Mouse (Mus musculus) regulatory T cell (primary cell): ENCODE measurements around the gene Otud7b.

Experiments used
- in situ Hi-C: fragments of 300-600 bp; cut with MboI, MseI; formaldehyde crosslinking; loops from one replicate; pipeline ENCODE4 v1.15.1; 2025; ENCODE audit warnings: high pct_unique_total_duplicates

The Otud7b gene

DNA sequence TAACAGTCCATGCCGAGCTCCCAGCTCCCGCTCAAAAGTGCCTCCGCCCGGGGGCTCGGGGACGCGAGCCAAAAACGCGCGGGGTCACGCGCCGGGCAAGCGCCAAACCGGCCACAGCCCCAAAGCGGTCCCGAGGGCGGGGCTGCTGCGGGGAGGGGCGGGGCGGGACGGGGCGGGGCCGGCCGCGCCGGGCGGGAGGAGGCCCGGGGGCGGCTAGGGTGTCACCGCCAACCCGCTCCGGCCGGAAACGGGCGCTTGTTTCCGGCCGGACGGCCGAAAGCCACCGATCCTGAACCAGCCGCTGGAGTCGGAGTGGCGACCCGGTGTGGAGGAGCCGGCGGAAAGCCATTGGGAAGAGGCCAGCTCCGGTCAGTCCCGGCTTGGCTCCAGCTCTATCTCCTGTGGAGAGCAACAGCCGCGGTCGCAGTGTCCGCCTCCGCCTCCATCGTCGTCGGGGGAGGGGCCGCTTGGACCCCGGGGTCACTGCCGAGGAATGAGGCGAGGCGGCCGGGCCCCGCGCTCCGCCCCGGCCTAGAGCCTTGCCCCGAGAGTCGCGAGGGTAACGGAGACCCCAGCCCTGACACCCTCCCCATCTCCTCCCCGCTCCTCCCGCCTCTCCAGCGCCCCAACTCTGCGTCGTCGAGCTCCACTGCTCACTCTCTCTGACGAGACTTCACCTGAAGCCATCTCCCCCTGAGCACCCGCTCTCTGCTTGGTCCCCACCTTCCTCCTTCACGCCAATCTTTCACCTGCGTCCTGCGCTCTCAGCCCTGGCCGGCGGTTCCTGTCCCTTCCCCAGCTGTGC lies at the start of gene Otud7b:
TSS of gene Otud7b (plus strand) at position 267 of the 805 bp plus-strand sequence.
- in situ Hi-C loops = no loop called here

DNA sequence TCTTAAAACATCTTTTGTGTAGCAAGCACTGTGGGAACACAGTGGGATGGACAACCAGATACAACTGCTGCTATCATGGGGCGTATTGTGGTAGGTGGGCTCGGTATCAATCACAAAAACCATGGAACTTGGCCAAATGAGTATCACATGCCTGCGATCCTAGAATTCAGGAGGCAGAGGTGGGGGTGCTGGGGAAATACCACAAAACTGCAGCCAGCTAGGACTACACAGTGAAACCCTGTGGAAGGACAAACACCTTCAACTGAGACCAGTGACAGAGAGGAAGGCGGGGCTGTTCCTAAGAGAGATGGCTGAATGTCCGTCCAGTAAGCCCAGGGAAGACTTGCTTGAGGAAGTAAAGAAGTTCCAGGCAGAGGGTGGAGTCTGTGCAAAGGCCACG lies 49.0 kb upstream of the Otud7b start:
- in situ Hi-C loops = no loop called here

GRCm38 (mm10) chr3:96056031-96056430 lies 48.3 kb upstream of the Otud7b start:
- in situ Hi-C loops = no loop called here

DNA sequence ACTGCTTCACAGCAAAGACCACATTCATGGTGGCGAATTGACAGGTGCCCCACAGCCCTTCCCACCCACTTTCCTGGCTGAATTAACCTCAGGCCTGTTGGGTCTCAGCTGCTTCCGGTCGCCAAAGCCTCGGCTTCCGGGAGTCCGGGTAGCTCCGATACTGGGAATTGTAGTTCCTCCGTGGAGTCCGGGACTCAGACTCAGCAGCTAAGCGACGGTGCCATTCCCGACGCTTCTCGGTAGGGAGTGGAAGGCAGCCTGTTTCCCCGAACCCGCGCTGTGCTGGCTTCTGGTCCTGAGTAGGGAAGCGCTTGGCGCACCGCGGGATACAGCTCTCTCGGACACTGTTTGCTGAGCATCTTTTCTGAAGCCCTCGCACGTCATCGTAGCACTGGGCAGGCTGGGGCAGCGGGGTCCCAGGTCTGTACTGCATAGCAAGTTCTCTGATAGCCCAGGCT lies 46.6 kb upstream of the Otud7b start:
- in situ Hi-C loops = no loop called here

DNA sequence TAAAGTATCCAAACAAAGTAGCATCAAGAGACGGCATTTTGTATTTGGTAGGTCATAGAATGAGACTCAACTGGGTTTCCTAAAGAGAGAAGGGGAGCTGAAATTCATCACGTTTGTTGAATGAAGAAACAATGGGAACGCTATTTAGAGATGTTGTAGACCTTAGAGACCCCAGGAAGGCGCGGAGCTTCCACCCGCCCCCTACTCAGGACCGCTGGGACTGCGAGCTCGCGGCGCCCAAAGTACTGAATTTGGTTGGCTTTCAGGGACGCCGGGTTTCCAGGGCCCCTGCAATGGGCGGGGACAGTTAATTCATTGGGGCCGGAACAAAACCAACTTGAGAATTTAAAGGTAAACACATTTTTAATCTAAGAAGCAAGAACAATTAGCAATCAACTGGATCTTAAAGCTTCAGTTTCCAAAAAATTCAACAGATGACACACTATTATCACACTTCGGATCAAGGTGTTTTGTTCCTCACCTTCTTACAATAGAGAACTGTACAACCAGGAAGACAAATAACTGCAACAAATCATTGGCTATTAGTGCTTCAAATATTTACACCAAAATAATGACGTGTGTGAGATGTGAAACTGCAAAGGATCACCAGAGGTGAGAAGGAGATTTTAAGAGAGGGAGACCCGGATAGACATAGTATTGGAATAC lies 46.0 kb upstream of the Otud7b start, which contains the start of gene Vps45:
TSS of gene Vps45 (minus strand) at position 236 of the 666 bp plus-strand sequence.
- in situ Hi-C loops = no loop called here

DNA sequence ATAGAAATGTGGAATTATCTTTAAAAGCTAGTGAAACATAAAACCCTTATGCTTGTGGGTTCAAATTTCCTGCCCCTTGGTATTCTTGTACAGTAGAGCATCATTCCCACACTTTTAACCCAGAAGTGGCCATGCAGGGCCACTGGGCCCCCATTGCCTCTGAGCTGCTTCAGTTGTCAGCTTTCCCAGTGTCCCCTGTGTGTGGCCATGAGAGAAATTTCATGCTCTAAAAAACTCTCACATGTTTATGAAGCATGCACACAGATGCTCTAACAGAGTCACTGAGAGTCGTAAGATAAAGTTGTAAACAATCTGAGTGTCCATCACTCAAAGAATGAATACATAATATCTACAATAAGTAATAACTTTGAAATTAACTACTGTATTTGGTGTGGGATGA lies 44.2 kb upstream of the Otud7b start:
- in situ Hi-C loops = no loop called here

GRCm38 (mm10) chr3:96063299-96063698 lies 41.0 kb upstream of the Otud7b start:
- in situ Hi-C loops = no loop called here

DNA sequence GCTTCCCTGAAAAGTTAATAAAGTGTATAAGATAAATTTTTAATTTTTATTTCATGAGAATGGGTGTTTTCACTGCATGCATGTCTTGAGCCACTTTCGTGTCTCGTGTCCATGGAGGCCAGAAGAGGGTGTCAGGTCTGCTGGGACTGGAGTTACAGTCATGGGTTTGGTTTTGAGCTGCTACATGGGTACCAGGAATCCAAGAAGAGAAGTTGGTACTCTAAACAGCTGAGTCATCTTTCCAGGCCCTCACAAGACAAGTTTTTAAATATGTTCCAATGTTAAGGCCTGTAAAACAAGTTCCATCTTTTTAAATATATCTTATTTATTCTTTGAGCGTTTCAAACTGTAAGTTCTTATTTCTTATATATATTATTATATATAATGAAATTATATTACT lies 40.1 kb upstream of the Otud7b start:
- in situ Hi-C loops = no loop called here

DNA sequence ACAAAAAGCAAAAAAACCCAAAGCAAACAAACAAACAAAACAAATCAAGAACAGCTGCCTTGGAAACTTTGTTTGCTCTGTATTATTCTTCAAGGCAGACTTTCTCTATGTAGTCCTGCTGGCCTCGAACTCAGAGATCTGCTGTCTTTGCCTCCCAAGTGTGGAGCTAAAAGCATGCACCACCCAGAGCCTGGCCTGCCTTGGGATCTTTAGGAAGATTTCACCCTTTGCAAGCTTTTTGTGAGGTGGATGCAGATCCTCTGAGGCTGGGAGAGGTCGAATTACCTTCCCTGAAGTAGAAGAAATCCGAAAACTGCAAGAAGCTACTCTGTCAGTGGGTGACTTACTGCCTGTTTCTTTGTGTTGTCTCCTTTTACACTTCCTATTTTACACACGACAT lies 39.2 kb upstream of the Otud7b start:
- in situ Hi-C loops = no loop called here

DNA sequence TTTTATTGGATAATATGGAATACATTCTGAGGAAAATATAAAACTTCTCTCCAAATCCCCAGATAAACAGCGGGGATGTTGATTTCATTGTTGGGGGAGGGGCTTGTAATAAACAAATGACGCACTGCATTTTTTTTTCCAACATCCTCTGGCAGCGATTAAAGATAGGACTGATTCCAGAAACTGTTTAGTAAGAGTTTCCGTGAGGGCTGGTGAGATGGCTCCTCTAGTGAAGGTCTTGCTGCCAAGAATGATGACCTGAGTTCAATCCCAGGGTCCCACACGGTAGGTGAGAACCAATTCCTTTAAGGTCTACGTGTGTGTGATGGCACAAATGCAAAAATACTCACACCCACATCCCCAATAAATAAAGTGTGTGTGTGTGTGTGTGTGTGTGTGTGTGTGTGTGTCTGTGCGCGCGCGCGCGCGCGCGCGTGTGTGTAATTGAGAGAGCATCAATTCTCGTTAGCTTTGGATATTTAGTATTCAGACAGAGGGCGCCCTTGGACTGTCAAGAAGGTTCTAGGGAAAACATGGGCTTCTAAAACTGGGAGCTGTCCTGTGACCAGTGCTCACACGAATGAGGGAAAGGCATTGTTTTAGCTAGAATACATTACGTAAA lies 38.5 kb upstream of the Otud7b start:
- in situ Hi-C loops = no loop called here

GRCm38 (mm10) chr3:96066741-96067140 lies 37.6 kb upstream of the Otud7b start:
- in situ Hi-C loops = no loop called here

- in situ Hi-C loops = no loop called here
These were observed 35.3 kb upstream of the Otud7b start for GRCm38 (mm10) chr3:96069046-96069445.

GRCm38 (mm10) chr3:96069542-96069941 lies 34.8 kb upstream of the Otud7b start:
- in situ Hi-C loops = no loop called here

GRCm38 (mm10) chr3:96070241-96070640 lies 34.1 kb upstream of the Otud7b start:
- in situ Hi-C loops = no loop called here

- in situ Hi-C loops = no loop called here
These were observed 31.3 kb upstream of the Otud7b start for GRCm38 (mm10) chr3:96072921-96073486.

- in situ Hi-C loops = no loop called here
These were observed 26.3 kb upstream of the Otud7b start for GRCm38 (mm10) chr3:96078066-96078465.

DNA sequence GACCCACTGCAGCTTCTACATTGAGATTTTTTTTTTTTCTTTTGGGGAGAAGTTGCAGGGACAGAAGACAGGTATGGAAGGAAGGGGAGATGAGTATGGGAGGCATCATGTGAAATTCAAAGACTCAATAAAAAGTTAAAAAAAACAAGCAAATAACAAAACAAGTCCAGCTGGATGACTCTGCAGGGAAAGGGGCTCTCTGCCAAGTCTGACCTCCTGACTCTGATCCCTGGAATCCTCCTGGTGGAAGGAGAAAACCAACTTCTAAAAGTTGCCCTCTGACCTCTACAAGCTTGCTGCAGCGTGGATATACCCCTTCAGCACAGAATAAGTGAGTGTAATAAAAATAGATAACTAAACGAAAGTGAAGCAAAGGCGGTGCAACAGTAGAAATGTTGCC lies 25.6 kb upstream of the Otud7b start:
- in situ Hi-C loops = no loop called here

GRCm38 (mm10) chr3:96081006-96081405 lies 23.3 kb upstream of the Otud7b start:
- in situ Hi-C loops = no loop called here

DNA sequence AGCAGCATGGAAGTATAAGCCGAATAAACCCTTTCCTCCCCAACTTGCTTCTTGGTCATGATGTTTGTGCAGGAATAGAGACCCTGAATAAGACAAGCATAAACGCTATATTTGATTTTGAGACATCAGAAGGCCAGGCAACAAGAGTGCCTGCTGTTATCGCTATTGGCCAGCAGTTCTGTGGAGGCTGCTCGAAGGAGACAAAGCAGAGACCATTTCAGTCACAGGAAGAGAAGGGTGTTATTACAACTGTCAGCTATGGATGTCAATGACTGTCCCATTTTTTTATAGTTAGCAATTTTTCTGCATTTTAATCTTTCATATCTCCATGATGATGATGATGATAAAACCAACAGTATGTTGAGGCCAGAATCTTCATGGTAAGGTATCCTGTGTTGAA lies 22.7 kb upstream of the Otud7b start:
- in situ Hi-C loops = no loop called here

GRCm38 (mm10) chr3:96082100-96082499 lies 22.2 kb upstream of the Otud7b start:
- in situ Hi-C loops = no loop called here

GRCm38 (mm10) chr3:96082714-96083508 lies 21.4 kb upstream of the Otud7b start:
- in situ Hi-C loops = no loop called here
